Mouse (Mus musculus) intestine, embryonic 14.5 days (tissue): ENCODE data around the gene Ifrd1. TPM values are rescaled to one million over a fixed set of nuclear protein-coding genes. Genes with fewer than 3 reads are reported as not detected.

Experiments used
- ATAC-seq: fragments of 200-750 bp; cut with Nextera tagmentation; replicated peaks from 2 replicates; pipeline ENCODE4 v1.8.0; 2017; ENCODE audit warnings: low read depth, moderate number of reproducible peaks, moderate TSS enrichment, moderate library complexity; ENCODE audit not compliant: low FRiP score, low TSS enrichment
- DNase-seq: peaks from one replicate; pipeline ENCODE4 v3.0.0-alpha.2; 2018; ENCODE audit warnings: low spot score
- H3K27ac ChIP-seq: fragments of 300-500 bp; sonication (generic); 2 replicates; pipeline ENCODE4 v1.5.1; 2014; ENCODE audit warnings: low read depth, mild to moderate bottlenecking, control low read depth
- H3K27me3 ChIP-seq: fragments of 300-500 bp; sonication (generic); replicated peaks from 2 replicates; pipeline ENCODE4 v1.6.1; 2014; ENCODE audit warnings: low read length, control low read depth; ENCODE audit not compliant: control insufficient read depth, insufficient read depth
- H3K36me3 ChIP-seq: fragments of 300-500 bp; sonication (generic); 2 replicates; pipeline ENCODE4 v1.6.1; 2014; ENCODE audit warnings: low read length, control low read depth; ENCODE audit not compliant: control insufficient read depth, insufficient read depth
- H3K4me1 ChIP-seq: fragments of 300-500 bp; sonication (generic); replicated peaks from 2 replicates; pipeline ENCODE4 v1.6.1; 2014; ENCODE audit warnings: low read length, control low read depth, mixed read lengths; ENCODE audit not compliant: control insufficient read depth, insufficient read depth
- H3K4me2 ChIP-seq: fragments of 300-500 bp; sonication (generic); 2 replicates; pipeline ENCODE4 v1.6.1; 2014; ENCODE audit warnings: low read length
- H3K4me3 ChIP-seq: fragments of 300-500 bp; sonication (generic); 2 replicates; pipeline ENCODE4 v1.5.1; 2014; ENCODE audit warnings: low read depth, low read length, control low read depth, mixed read lengths
- H3K9ac ChIP-seq: fragments of 300-500 bp; sonication (generic); 2 replicates; pipeline ENCODE4 v1.6.1; 2014; ENCODE audit warnings: mild to moderate bottlenecking, low read length
- H3K9me3 ChIP-seq: fragments of 300-500 bp; sonication (generic); 2 replicates; pipeline ENCODE4 v1.6.1; 2016; ENCODE audit warnings: low read length, control low read depth; ENCODE audit not compliant: control insufficient read depth
- WGBS: fragments of 180-500 bp; shearing (Covaris S2); extraction: QIAGEN DNeasy Blood & Tissue Kit; methylation state at CpG from one replicate; pipeline ENCODE4 v1.1.7; 2014; 5-methylcytosine and 5-hydroxymethylcytosine counted together
- polyA plus RNA-seq: library from polyadenylated mRNA; unstranded; fragments of >200 nt; fragmentation: Nextera tagmentation; extraction: Ambion mirVana; gene quantifications from 2 replicates; pipeline ENCODE4 v1.2.1, GENCODE M21; 2014

Ifrd1 gene
- polyA plus RNA-seq = 101 and 103 TPM in 2 replicates

- no peak within 1 kb of the TSS for H3K4me3 ChIP-seq
- no peak within 1 kb of the TSS for H3K9ac ChIP-seq
- DNase-seq (no peak), ATAC-seq (no peak)
- H3K36me3 ChIP-seq = no peaks in the 10 kb centered on the region
- H3K27ac ChIP-seq = no peak within 1 kb of the TSS
- no peaks in the 10 kb centered on the region for H3K4me1 ChIP-seq
- H3K9me3 ChIP-seq = no peaks in the 10 kb centered on the region
- WGBS = 60% methylated on average over 5 of the region's 5 CpGs
- H3K27me3 ChIP-seq = no peaks in the 10 kb centered on the region
- no peak within 1 kb of the TSS for H3K4me2 ChIP-seq
Measured at GRCm38 (mm10) chr12:40248454-40249180, at the start of gene Ifrd1. TSS of gene Ifrd1 (minus strand) at chr12:40248504.

GRCm38 (mm10) chr12:40286539-40286938, 38.2 kb upstream of the Ifrd1 start:
- Histone ChIP-seq H3K27ac (no peak overlapping the region), H3K36me3 (no peaks in the 10 kb centered on the region), H3K9me3 (peaks cover 8% of the 10 kb centered on the region), H3K4me3 (no peak overlapping the region), H3K4me2 (no peak overlapping the region), H3K27me3 (no peaks in the 10 kb centered on the region), H3K9ac (no peak overlapping the region), H3K4me1 (no peaks in the 10 kb centered on the region)
- WGBS = 58% methylated on average over 4 of the region's 4 CpGs
- ATAC-seq (no peak), DNase-seq (no peak)

- no peak overlapping the region for H3K27ac ChIP-seq
- WGBS = 83% methylated on average over 4 of the region's 4 CpGs
- H3K36me3 ChIP-seq = no peaks in the 10 kb centered on the region
- no peak overlapping the region for H3K4me3 ChIP-seq
- DNase-seq = no peak
- no peaks in the 10 kb centered on the region for H3K27me3 ChIP-seq
- no peak overlapping the region for H3K4me2 ChIP-seq
- no peak overlapping the region for H3K9ac ChIP-seq
- no peaks in the 10 kb centered on the region for H3K4me1 ChIP-seq
- no peaks in the 10 kb centered on the region for H3K9me3 ChIP-seq
- ATAC-seq = no peak
Measured at GRCm38 (mm10) chr12:40280596-40281325, 32.5 kb upstream of the Ifrd1 start.

GRCm38 (mm10) chr12:40277581-40277980, 29.3 kb upstream of the Ifrd1 start:
- Histone ChIP-seq H3K36me3 (no peaks in the 10 kb centered on the region), H3K9me3 (no peaks in the 10 kb centered on the region), H3K4me1 (no peaks in the 10 kb centered on the region), H3K27me3 (no peaks in the 10 kb centered on the region), H3K9ac (no peak overlapping the region), H3K27ac (no peak overlapping the region), H3K4me3 (no peak overlapping the region), H3K4me2 (no peak overlapping the region)
- no peak for DNase-seq
- ATAC-seq = no peak
- WGBS = 86% methylated on average over 3 of the region's 3 CpGs

GRCm38 (mm10) chr12:40274931-40275330, 26.6 kb upstream of the Ifrd1 start:
- H3K4me3 ChIP-seq = no peak overlapping the region

GRCm38 (mm10) chr12:40273339-40273738, 25.0 kb upstream of the Ifrd1 start:
- no peak for ATAC-seq
- no peak overlapping the region for H3K9ac ChIP-seq
- H3K9me3 ChIP-seq = no peaks in the 10 kb centered on the region
- WGBS = 83% methylated on average over 4 of the region's 4 CpGs
- no peaks in the 10 kb centered on the region for H3K36me3 ChIP-seq
- H3K27ac ChIP-seq = no peak overlapping the region
- no peak overlapping the region for H3K4me2 ChIP-seq
- no peak overlapping the region for H3K4me3 ChIP-seq
- H3K4me1 ChIP-seq = no peaks in the 10 kb centered on the region
- DNase-seq = no peak
- no peaks in the 10 kb centered on the region for H3K27me3 ChIP-seq

More at GRCm38 (mm10) chr12:40274931-40275330, 26.6 kb upstream of the Ifrd1 start:
- Histone ChIP-seq H3K27me3 (no peaks in the 10 kb centered on the region), H3K27ac (no peak overlapping the region), H3K4me2 (no peak overlapping the region), H3K9ac (no peak overlapping the region), H3K9me3 (no peaks in the 10 kb centered on the region), H3K4me1 (no peaks in the 10 kb centered on the region), H3K36me3 (no peaks in the 10 kb centered on the region)
- ATAC-seq = no peak
- DNase-seq = no peak

- WGBS = 77% methylated on average over 4 of the region's 4 CpGs
Measured at GRCm38 (mm10) chr12:40272710-40273109, 24.4 kb upstream of the Ifrd1 start.

GRCm38 (mm10) chr12:40268313-40268712, 20.0 kb upstream of the Ifrd1 start:
- no peak overlapping the region for H3K4me2 ChIP-seq
- H3K27ac ChIP-seq = no peak overlapping the region
- no peaks in the 10 kb centered on the region for H3K4me1 ChIP-seq
- no peaks in the 10 kb centered on the region for H3K36me3 ChIP-seq
- H3K27me3 ChIP-seq = no peaks in the 10 kb centered on the region
- DNase-seq (no peak), ATAC-seq (no peak)
- H3K9me3 ChIP-seq = no peaks in the 10 kb centered on the region
- 72% methylated on average over 2 of the region's 2 CpGs for WGBS
- H3K9ac ChIP-seq = no peak overlapping the region
- H3K4me3 ChIP-seq = no peak overlapping the region

More at GRCm38 (mm10) chr12:40272710-40273109, 24.4 kb upstream of the Ifrd1 start:
- no peak for ATAC-seq
- no peak overlapping the region for H3K9ac ChIP-seq
- DNase-seq = no peak
- no peaks in the 10 kb centered on the region for H3K27me3 ChIP-seq
- no peaks in the 10 kb centered on the region for H3K36me3 ChIP-seq
- H3K4me1 ChIP-seq = no peaks in the 10 kb centered on the region
- no peaks in the 10 kb centered on the region for H3K9me3 ChIP-seq
- no peak overlapping the region for H3K4me2 ChIP-seq
- no peak overlapping the region for H3K4me3 ChIP-seq
- no peak overlapping the region for H3K27ac ChIP-seq
